Mouse (Mus musculus) brain, embryonic 14.5 days (tissue): Measurements from ENCODE around the gene Ahnak2.

Experiments
- CTCF ChIP-seq: fragments of 200-500 bp; IDR thresholded peaks from 2 replicates; pipeline ENCODE4 v1.5.1; 2012; ENCODE audit warnings: inconsistent platforms, mild to moderate bottlenecking, moderate library complexity, borderline replicate concordance; ENCODE audit not compliant: insufficient read depth, insufficient read length; ENCODE audit errors: extremely low read depth
- POLR2A ChIP-seq: fragments of 200-500 bp; IDR thresholded peaks from 2 replicates; pipeline ENCODE4 v1.6.1; 2012; ENCODE audit warnings: mild to moderate bottlenecking, inconsistent platforms, borderline replicate concordance; ENCODE audit not compliant: poor library complexity, insufficient read depth, insufficient read length, severe bottlenecking; ENCODE audit errors: extremely low read depth

GRCm38 (mm10) chr12:112769031-112769430 lies 33.4 kb downstream of the Ahnak2 start:
- TF ChIP-seq CTCF (no peak), POLR2A (no peak)
